Mouse (Mus musculus) hindbrain, embryonic 14.5 days (tissue): ENCODE results near the gene Olfr1441. TPM values are rescaled to one million over a fixed set of nuclear protein-coding genes. Genes with fewer than 3 reads are reported as not detected.

Experiments
- ATAC-seq: fragments of 200-750 bp; cut with Nextera tagmentation; 2 replicates; pipeline ENCODE4 v1.8.0; 2017; ENCODE audit warnings: moderate number of reproducible peaks, mild to moderate bottlenecking, moderate TSS enrichment, moderate library complexity; ENCODE audit not compliant: low FRiP score
- DNase-seq: peaks from one replicate; pipeline ENCODE4 v3.0.0-alpha.2; 2015; ENCODE audit warnings: low spot score
- H3K27ac ChIP-seq: fragments of 300-500 bp; sonication (generic); 2 replicates; pipeline ENCODE4 v1.5.1; 2014; ENCODE audit warnings: mild to moderate bottlenecking, moderate library complexity
- H3K27me3 ChIP-seq: fragments of 300-500 bp; sonication (generic); 2 replicates; pipeline ENCODE4 v1.6.1; 2014; ENCODE audit warnings: mild to moderate bottlenecking, low read length, mixed read lengths; ENCODE audit not compliant: control insufficient read depth, insufficient read depth
- H3K36me3 ChIP-seq: fragments of 300-500 bp; sonication (generic); replicated peaks from 2 replicates; pipeline ENCODE4 v1.6.1; 2014; ENCODE audit not compliant: control insufficient read depth, insufficient read depth
- H3K4me1 ChIP-seq: fragments of 300-500 bp; sonication (generic); replicated peaks from 2 replicates; pipeline ENCODE4 v1.6.1; 2014; ENCODE audit warnings: antibody characterized with exemption, low read length, mixed read lengths; ENCODE audit not compliant: control insufficient read depth, insufficient read depth
- H3K4me2 ChIP-seq: fragments of 300-500 bp; sonication (generic); replicated peaks from 2 replicates; pipeline ENCODE4 v1.6.1; 2014; ENCODE audit warnings: mild to moderate bottlenecking, moderate library complexity
- H3K4me3 ChIP-seq: fragments of 300-500 bp; sonication (generic); replicated peaks from 2 replicates; pipeline ENCODE4 v1.5.1; 2014; ENCODE audit warnings: mild to moderate bottlenecking, low read length
- H3K9ac ChIP-seq: fragments of 300-500 bp; sonication (generic); 2 replicates; pipeline ENCODE4 v1.6.1; 2014
- H3K9me3 ChIP-seq: fragments of 300-500 bp; sonication (generic); 2 replicates; pipeline ENCODE4 v1.6.1; 2016; ENCODE audit warnings: low read length; ENCODE audit not compliant: control insufficient read depth
- WGBS: fragments of 180-500 bp; shearing (Covaris S2); extraction: QIAGEN DNeasy Blood & Tissue Kit; methylation state at CpG from one replicate; pipeline ENCODE4 v1.1.7; 2014; 5-methylcytosine and 5-hydroxymethylcytosine counted together
- polyA plus RNA-seq: library from polyadenylated mRNA; unstranded; fragments of >200 nt; fragmentation: Nextera tagmentation; extraction: Ambion mirVana; gene quantifications from 2 replicates; pipeline ENCODE4 v1.2.1, GENCODE M21; 2014

Gene Olfr1441
- polyA plus RNA-seq, 1 experiment from 2014 or later = not detected

DNA sequence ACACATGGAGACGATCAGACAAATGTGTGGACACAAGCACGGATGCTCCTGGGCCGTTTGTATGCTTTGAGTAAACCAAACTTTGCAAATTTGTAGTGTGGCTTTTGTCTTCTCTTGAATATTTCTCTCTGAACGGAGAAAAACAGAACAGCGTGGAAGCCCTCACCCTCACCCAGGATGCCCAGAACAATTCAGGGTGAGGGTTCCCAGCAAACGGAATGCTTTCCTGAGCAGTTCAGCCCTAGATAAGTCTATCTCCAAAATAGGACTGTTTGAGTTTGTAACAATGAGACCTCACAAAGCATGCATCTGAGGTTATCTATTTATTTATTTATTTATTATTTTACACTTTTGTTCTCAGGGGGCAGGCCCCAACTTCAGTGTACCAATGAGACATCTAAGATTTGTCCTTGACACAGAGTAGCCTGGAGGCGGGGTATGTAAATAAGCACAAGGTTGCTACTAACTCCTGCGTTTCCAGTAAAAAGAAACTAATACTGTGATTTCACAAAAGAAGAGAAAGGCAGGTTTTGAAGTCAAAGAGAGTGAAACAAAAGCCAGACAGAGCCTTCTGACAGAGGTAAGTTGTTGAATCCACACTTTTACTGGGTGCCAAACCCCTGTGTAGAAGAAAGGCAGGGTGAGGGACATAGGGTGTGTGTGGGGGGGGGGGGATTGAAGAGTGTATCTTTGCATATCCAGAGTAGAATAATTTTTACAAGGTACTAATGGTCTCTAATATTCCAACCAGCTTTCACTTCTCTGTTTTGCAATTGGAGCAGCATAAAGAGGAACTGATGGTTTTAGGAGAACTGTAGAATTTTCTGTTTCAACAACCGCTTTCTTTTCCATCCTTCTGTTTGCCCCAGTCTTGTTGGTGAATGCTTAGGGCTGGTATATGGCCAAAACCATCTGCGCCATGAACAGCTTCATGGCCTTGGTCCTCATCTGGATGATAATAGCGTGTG, 43.3 kb downstream of the Olfr1441 start, which contains the start of gene Mpeg1:
Mpeg1 (plus strand) TSS at position 498 of the 968 bp plus-strand sequence.
- Histone ChIP-seq H3K9ac (no peak within 1 kb of the TSS), H3K36me3 (0 out of 2 replicates have a peak, but pooled peaks cover 3% of the 10 kb centered on the region), H3K27ac (no peak within 1 kb of the TSS), H3K4me1 (no peaks in the 10 kb centered on the region), H3K4me3 (no peak within 1 kb of the TSS), H3K4me2 (no peak within 1 kb of the TSS), H3K9me3 (no peaks in the 10 kb centered on the region), H3K27me3 (no peaks in the 10 kb centered on the region)
- ATAC-seq (no peak), DNase-seq (no peak)
- WGBS = 85% methylated on average over 11 of the region's 11 CpGs

DNA sequence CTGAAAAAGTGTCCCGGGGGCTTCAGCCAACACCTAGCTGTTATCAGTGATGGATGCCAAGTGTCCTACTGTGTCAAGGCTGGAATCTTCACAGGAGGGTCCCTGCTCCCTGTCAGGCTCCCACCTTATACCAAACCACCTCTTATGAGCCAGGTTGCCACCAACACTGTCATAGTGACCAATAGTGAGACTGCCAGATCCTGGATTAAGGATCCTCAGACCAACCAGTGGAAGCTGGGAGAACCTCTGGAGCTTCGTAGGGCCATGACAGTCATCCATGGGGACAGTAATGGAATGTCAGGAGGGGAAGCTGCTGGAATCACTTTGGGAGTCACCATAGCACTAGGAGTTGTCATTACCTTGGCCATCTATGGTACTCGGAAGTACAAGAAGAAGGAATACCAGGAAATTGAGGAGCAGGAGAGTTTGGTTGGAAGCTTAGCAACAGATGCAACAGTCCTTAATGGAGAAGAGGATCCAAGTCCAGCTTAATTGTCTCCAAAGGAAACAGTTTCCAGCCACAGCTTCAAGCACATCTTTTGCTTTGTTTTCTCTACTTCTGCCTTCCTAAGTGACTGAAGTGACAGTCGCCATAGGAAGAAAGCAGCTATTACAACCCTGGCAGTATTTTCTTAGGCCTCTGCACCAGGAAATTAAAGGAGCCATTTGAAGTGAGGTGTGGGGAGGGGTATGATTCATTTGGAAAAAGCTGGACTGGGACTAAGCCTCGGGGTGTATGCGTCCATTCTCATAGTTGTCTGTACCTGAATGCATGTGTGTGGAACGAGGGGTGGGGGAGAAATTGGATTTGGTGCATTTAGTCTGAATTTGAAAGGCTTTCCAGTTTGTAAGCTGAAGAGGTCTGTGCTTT, 45.9 kb downstream of the Olfr1441 start:
- H3K9me3 ChIP-seq = no peaks in the 10 kb centered on the region
- peaks cover 10% of the 10 kb centered on the region; the same call in 1 of the 2 replicates for H3K36me3 ChIP-seq
- ATAC-seq (no peak), DNase-seq (no peak)
- H3K4me1 ChIP-seq = no peaks in the 10 kb centered on the region
- H3K27me3 ChIP-seq = no peaks in the 10 kb centered on the region
- WGBS = 76% methylated on average over 7 of the region's 7 CpGs
- no peak overlapping the region for H3K4me3 ChIP-seq
- no peak overlapping the region for H3K9ac ChIP-seq
- H3K4me2 ChIP-seq = no peak overlapping the region
- no peak overlapping the region for H3K27ac ChIP-seq

DNA sequence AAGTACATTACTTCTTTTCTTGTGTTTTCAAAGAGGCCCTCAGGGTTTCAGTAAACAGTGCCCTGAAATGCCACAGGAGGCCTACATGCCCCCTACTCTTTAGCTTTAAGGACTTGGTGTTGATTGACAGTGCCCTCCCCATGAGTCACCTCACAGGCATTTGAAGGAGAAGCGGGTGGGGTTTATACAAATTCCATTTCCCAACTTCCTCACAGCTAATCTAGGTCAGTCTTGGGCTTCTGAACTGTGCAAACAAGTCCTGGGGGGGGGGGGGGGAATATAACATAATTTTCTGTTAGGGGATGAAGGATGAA, 46.4 kb downstream of the Olfr1441 start:
- DNase-seq (no peak), ATAC-seq (no peak)
- Histone ChIP-seq H3K36me3 (peaks cover 13% of the 10 kb centered on the region), H3K4me3 (no peak overlapping the region), H3K9ac (no peak overlapping the region), H3K4me2 (no peak overlapping the region), H3K27ac (no peak overlapping the region), H3K4me1 (no peaks in the 10 kb centered on the region), H3K27me3 (no peaks in the 10 kb centered on the region), H3K9me3 (no peaks in the 10 kb centered on the region)
- 47% methylated on average over 1 of the region's 1 CpGs for WGBS

DNA sequence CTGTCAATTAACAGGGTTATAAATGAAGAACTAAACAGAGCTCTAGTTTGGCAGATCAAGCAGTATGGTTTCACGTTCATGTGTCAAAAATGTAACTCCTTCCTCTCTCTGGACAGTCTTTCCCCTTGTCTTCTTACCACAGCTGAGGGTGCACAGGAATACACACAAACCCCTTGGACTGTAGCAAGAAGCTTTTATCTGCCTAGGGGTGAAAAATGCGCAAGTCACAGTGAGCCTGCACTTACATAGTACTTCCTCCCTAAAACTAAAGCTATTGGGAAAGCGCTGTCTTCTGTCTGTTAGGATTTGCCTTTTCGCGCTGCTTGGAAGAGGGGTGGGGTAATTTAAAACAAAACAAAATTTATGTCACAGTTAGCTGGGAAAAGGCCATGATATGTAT, 46.9 kb downstream of the Olfr1441 start:
- H3K4me2 ChIP-seq = no peak overlapping the region
- DNase-seq (no peak), ATAC-seq (no peak)
- H3K4me3 ChIP-seq = no peak overlapping the region
- whole genome bisulfite sequencing = 80% methylated on average over 5 of the region's 5 CpGs
- H3K27ac ChIP-seq = no peak overlapping the region
- H3K9me3 ChIP-seq = no peaks in the 10 kb centered on the region
- peaks cover 18% of the 10 kb centered on the region for H3K36me3 ChIP-seq
- no peak overlapping the region for H3K9ac ChIP-seq
- H3K4me1 ChIP-seq = no peaks in the 10 kb centered on the region
- H3K27me3 ChIP-seq = no peaks in the 10 kb centered on the region

DNA sequence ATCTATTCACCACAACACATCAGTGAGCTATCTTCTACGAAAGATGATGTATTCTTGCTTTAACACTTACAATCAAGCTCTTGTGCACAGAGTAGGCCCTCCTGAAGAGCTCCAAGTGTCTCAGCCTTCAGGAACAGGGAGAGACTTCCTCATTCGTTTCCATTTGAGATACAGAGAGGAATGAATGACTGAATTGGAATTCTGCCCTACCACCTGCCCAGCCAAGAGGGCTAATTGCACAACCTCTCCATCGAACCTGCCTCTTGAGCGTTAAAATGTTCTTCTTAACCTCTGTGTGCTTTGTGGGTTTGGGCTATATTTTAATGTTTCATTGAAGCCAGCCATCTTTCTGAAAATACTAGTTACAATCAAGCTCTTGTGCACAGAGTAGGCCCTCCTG, 47.4 kb downstream of the Olfr1441 start:
- no peaks in the 10 kb centered on the region for H3K9me3 ChIP-seq

DNA sequence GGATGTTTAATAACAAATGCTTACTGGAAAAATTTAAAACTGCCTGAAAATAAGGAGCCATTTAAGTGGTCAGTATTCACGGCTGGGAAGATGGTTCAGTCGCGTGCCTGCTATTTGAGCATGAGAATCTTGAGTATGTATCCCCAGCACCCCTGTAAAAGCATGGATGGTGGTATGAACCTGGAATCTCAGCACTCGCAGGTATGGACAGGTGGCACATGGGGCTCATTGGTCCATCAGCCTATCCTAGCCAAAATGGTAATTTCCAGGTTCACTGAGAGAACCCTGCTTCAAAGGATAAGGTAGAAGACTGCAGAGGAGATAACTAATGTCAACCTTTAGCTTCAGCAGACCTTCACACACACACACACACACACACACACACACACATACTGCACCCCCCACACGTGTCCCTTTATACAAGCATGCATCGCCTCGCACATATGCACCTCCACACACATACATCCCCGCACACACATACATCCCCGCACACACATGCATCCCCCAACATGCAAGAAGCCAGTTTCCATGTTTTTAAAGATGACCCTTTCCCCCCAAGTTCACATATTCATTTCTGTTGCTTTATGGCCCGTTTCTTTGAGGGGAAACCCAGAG, 48.4 kb downstream of the Olfr1441 start:
- Histone ChIP-seq H3K36me3 (peaks cover 27% of the 10 kb centered on the region), H3K27ac (no peak overlapping the region), H3K9me3 (no peaks in the 10 kb centered on the region), H3K4me1 (no peaks in the 10 kb centered on the region), H3K4me2 (no peak overlapping the region), H3K4me3 (no peak overlapping the region), H3K27me3 (no peaks in the 10 kb centered on the region), H3K9ac (no peak overlapping the region)
- 89% methylated on average over 10 of the region's 10 CpGs for WGBS
- ATAC-seq (no peak), DNase-seq (no peak)

More for the DNA sequence above, 47.4 kb downstream of the Olfr1441 start:
- Histone ChIP-seq H3K36me3 (peaks cover 23% of the 10 kb centered on the region), H3K4me1 (no peaks in the 10 kb centered on the region), H3K27me3 (no peaks in the 10 kb centered on the region), H3K4me2 (no peak overlapping the region), H3K27ac (no peak overlapping the region), H3K9ac (no peak overlapping the region), H3K4me3 (no peak overlapping the region)
- ATAC-seq = no peak
- WGBS = 79% methylated on average over 4 of the region's 4 CpGs
- no peak for DNase-seq

DNA sequence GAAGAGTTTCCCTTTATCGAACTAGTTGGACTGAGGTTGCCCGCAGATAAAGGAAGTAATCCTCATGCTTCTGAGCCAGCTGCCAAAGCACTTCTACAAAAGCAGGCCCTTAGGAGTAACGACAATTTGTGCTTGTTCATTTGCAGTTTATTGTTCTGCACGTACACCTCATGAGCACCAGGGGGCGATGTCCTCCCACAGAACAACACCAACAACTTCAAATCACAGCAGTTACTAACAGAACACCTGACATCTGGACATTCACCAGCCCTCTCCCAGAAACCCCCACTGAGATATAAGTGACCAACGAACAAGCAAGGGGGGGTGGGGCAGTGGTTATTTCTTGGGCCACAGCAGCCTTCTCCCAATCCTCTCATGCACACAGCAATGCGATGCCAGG, 49.0 kb downstream of the Olfr1441 start:
- Histone ChIP-seq H3K9ac (no peak overlapping the region), H3K9me3 (no peaks in the 10 kb centered on the region), H3K4me2 (no peak overlapping the region), H3K4me3 (no peak overlapping the region), H3K36me3 (peaks cover 31% of the 10 kb centered on the region), H3K4me1 (no peaks in the 10 kb centered on the region), H3K27ac (no peak overlapping the region), H3K27me3 (no peaks in the 10 kb centered on the region)
- 35% methylated on average over 7 of the region's 7 CpGs for WGBS
- DNase-seq = peak; percentile 61
- peak; percentile 31; the same call in 1 of the 2 replicates for ATAC-seq

DNA sequence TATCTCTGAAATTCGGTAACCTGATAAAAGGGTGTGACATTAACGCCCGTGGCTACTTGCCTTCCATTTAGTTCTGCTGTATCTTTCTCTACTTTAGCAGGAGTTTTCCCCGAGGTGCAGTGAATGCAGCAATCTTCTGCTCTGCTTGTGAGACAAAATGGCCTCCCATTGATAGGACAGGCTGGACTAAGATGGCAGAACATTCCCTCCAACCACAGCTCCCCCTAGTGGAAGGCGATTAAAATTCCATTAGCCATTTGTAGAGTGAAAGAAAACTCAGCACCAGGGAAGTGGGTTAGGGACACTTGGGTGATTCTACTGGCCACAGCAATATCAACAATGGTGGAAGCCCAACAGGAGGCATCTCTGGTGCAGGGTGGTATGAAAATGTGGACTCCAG, 50.2 kb downstream of the Olfr1441 start:
- H3K27me3 ChIP-seq = no peaks in the 10 kb centered on the region
- H3K9ac ChIP-seq = no peak overlapping the region
- no peak for DNase-seq
- WGBS = 80% methylated on average over 5 of the region's 5 CpGs
- H3K4me3 ChIP-seq = no peak overlapping the region
- H3K4me2 ChIP-seq = no peak overlapping the region
- H3K9me3 ChIP-seq = no peaks in the 10 kb centered on the region
- ATAC-seq = no peak
- no peaks in the 10 kb centered on the region for H3K4me1 ChIP-seq
- peaks cover 41% of the 10 kb centered on the region for H3K36me3 ChIP-seq
- H3K27ac ChIP-seq = no peak overlapping the region

DNA sequence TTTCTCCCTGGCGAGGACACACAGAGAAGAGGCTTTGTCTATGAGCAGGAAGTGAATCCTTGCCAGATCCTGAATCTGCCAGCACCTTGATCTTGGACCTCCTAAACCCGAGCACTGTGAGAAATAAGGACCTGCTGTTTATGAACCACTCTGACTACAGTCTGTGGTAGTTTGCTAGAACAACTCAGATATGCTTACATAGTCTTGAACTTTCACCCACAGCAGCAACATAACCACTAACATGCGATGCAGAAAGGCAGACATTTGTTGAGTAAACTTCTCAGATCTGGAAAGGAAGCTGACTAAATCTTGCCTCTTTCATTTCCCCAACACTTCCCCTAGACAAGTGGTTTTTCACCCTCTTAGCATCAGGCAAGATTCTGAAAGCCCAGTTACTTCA, 54.6 kb downstream of the Olfr1441 start:
- WGBS = 55% methylated on average over 3 of the region's 3 CpGs
- Histone ChIP-seq H3K27me3 (no peaks in the 10 kb centered on the region), H3K36me3 (peaks cover 78% of the 10 kb centered on the region), H3K9ac (no peak overlapping the region), H3K27ac (no peak overlapping the region), H3K4me3 (no peak overlapping the region), H3K4me1 (peaks cover 6% of the 10 kb centered on the region), H3K4me2 (no peak overlapping the region), H3K9me3 (no peaks in the 10 kb centered on the region)
- DNase-seq = no peak
- ATAC-seq = no peak
